Mouse (Mus musculus) frontal cortex, postnatal 25 days (tissue): ENCODE measurements at regions not wholly inside any gene's neighbourhood (a gene's known extent, or its start where the extent isn't known, plus 50 kb on each side); places are given as distances from the start of the nearest gene placed in this dataset.

Experiments
- DNase-seq, 2 experiments: peaks; one replicate each; pipeline ENCODE4 v3.0.0; 2022; ENCODE audit warnings: low spot score in 2 of 2

GRCm38 (mm10) chr9:31794911-31795310 is 118.4 kb downstream of the Barx2 start:
- peak in 1 of 2 experiments; percentile 5 for DNase-seq

GRCm38 (mm10) chr9:31775956-31776355 is 137.3 kb downstream of the Barx2 start:
- no peak for DNase-seq

GRCm38 (mm10) chr9:31765401-31765800 is 147.9 kb downstream of the Barx2 start:
- DNase-seq: no peak

- no peak for DNase-seq
Observed at GRCm38 (mm10) chr9:31757894-31758561, 155.2 kb downstream of the Barx2 start.

GRCm38 (mm10) chr9:31730443-31730842 is 182.8 kb downstream of the Barx2 start:
- DNase-seq: no peak

- DNase-seq: no peak
Observed at GRCm38 (mm10) chr9:31719309-31719708, 194.0 kb downstream of the Barx2 start.

- no peak for DNase-seq
Observed at GRCm38 (mm10) chr9:31710022-31710421, 203.2 kb downstream of the Barx2 start.

- no peak for DNase-seq
Observed at GRCm38 (mm10) chr9:31706688-31707087, 206.6 kb downstream of the Barx2 start.

GRCm38 (mm10) chr9:31690921-31691475 is 222.3 kb downstream of the Barx2 start:
- DNase-seq: no peak

GRCm38 (mm10) chr9:31688398-31688705 is 224.1 kb upstream of the Tmem45b start:
- no peak for DNase-seq

- no peak for DNase-seq
Observed at GRCm38 (mm10) chr9:31687686-31688397, 223.6 kb upstream of the Tmem45b start.

- DNase-seq: no peak
Observed at GRCm38 (mm10) chr9:31686466-31686865, 222.2 kb upstream of the Tmem45b start.

GRCm38 (mm10) chr9:31684812-31685188 is 220.5 kb upstream of the Tmem45b start:
- no peak for DNase-seq

GRCm38 (mm10) chr9:31684099-31684811 is 220.0 kb upstream of the Tmem45b start:
- DNase-seq: no peak

- DNase-seq: no peak
Observed at GRCm38 (mm10) chr9:31683302-31684081, 219.2 kb upstream of the Tmem45b start.

GRCm38 (mm10) chr9:31682893-31683292 is 218.6 kb upstream of the Tmem45b start:
- DNase-seq: no peak

- DNase-seq: no peak
Observed at GRCm38 (mm10) chr9:31677150-31677549, 212.9 kb upstream of the Tmem45b start.

- no peak for DNase-seq
Observed at GRCm38 (mm10) chr9:31659026-31659425, 194.8 kb upstream of the Tmem45b start.

- no peak for DNase-seq
Observed at GRCm38 (mm10) chr9:31657612-31658011, 193.3 kb upstream of the Tmem45b start.

GRCm38 (mm10) chr9:31656676-31657075 is 192.4 kb upstream of the Tmem45b start:
- DNase-seq: no peak

- no peak for DNase-seq
Observed at GRCm38 (mm10) chr9:31654747-31655146, 190.5 kb upstream of the Tmem45b start.

GRCm38 (mm10) chr9:31654213-31654612 is 190.0 kb upstream of the Tmem45b start:
- no peak for DNase-seq
